In genomic region chr2:167318981-167319380, GRCm38 (mm10) we compare ENCODE assay signal across 9 mouse cellular contexts. TPM values are rescaled to one million over a fixed set of nuclear protein-coding genes. Genes with fewer than 3 reads are reported as not detected.
DNase-seq lines count a peak whose midpoint lies in the region; ATAC-seq and TF ChIP-seq lines count a peak whose summit lies in the region.
"Had no signal": no experiment of that assay in that cellular context is flagged by ENCODE, and none has a peak within 500 bp of the region (broad histone marks: within the 10 kb centered on the region; RNA-seq: fewer than 3 reads in every experiment).

No protein-coding gene starts in this region.

- no peak overlapping the region for H3K9ac ChIP-seq in heart, postnatal 0 days (replicated peaks; ENCODE audit: low read depth, low read length)
- no peak overlapping the region for H3K9ac ChIP-seq in liver, embryonic 12.5 days
- H3K9ac ChIP-seq: limb, embryonic 15.5 days had no signal

- no peak for TF ChIP-seq CTCF in heart, postnatal 0 days (IDR thresholded peaks at IDR 0.05; ENCODE audit: low read depth)
- no peak for TF ChIP-seq CTCF in olfactory bulb, adult 2 months (IDR thresholded peaks at IDR 0.05; ENCODE audit: insufficient read depth, low read depth, low read length)

- H3K4me3 ChIP-seq in heart, postnatal 0 days (ENCODE audit: low read depth, low read length), result no peak overlapping the region
- no peak overlapping the region for H3K4me3 ChIP-seq in liver, embryonic 12.5 days
- H3K4me3 ChIP-seq in olfactory bulb, adult 2 months (ENCODE audit: insufficient read depth, low read depth, low read length), result no peak overlapping the region
- H3K4me3 ChIP-seq: limb, embryonic 15.5 days had no signal

- H3K27ac ChIP-seq in heart, postnatal 0 days (ENCODE audit: low read depth), result peak overlapping the region; percentile 46
- H3K27ac ChIP-seq in liver, embryonic 12.5 days, result peak overlapping the region; percentile 36; the same call in 1 of the 2 replicates
- H3K27ac ChIP-seq in olfactory bulb, adult 2 months (ENCODE audit: insufficient read depth, low read depth, low read length), result 0 out of 2 replicates have a peak overlapping the region, but pooled peaks have one; percentile 35
- H3K27ac ChIP-seq: limb, embryonic 15.5 days had no signal

- no peaks in the 10 kb centered on the region for H3K36me3 ChIP-seq in heart, postnatal 0 days (replicated peaks; ENCODE audit: control insufficient read depth, insufficient read depth, low read length)
- no peaks in the 10 kb centered on the region for H3K36me3 ChIP-seq in liver, embryonic 12.5 days
- H3K36me3 ChIP-seq: limb, embryonic 15.5 days had no signal

- H3K4me2 ChIP-seq in heart, postnatal 0 days (ENCODE audit: low read depth, low read length), result no peak overlapping the region
- H3K4me2 ChIP-seq in liver, embryonic 12.5 days, result 0 out of 2 replicates have a peak overlapping the region, but pooled peaks have one; percentile 11
- H3K4me2 ChIP-seq: limb, embryonic 15.5 days had no signal

- H3K27me3 ChIP-seq in heart, postnatal 0 days (ENCODE audit: control insufficient read depth, insufficient read depth, low read length), result no peaks in the 10 kb centered on the region
- H3K27me3 ChIP-seq in liver, embryonic 12.5 days (replicated peaks), result no peaks in the 10 kb centered on the region
- H3K27me3 ChIP-seq: limb, embryonic 15.5 days had no signal

- no peaks in the 10 kb centered on the region for H3K9me3 ChIP-seq in heart, postnatal 0 days (replicated peaks; ENCODE audit: control insufficient read depth, low read length)
- H3K9me3 ChIP-seq in liver, embryonic 12.5 days (replicated peaks), result no peaks in the 10 kb centered on the region
- H3K9me3 ChIP-seq: limb, embryonic 15.5 days had no signal

- WGBS in heart, postnatal 0 days, result 35% methylated on average over 5 of the region's 5 CpGs
- WGBS in liver, embryonic 12.5 days (ENCODE audit: insufficient replicate concordance), result 8% methylated on average over 5 of the region's 5 CpGs
- WGBS in olfactory bulb, adult 2 months, result 66% methylated on average over 5 of the region's 5 CpGs

- 0 out of 2 replicates have a peak, but pooled peaks have one; percentile 41 for TF ChIP-seq EP300 in heart, postnatal 0 days (IDR thresholded peaks at IDR 0.05; ENCODE audit: low read depth)

- peak; percentile 66 for ATAC-seq in heart, postnatal 0 days (ENCODE audit: insufficient read depth, low read depth)
- ATAC-seq in liver, embryonic 12.5 days, result no peak
- no peak for ATAC-seq in inflammation-experienced regulatory T-cells, adult 6 months

- no peak for TF ChIP-seq POLR2A in olfactory bulb, adult 2 months (IDR thresholded peaks at IDR 0.05; ENCODE audit: insufficient read depth, low read depth, low read length)

- DNase-seq in adrenal gland, adult 2 months, result peak; percentile 85
- no peak for DNase-seq in adrenal gland, postnatal 4 days (ENCODE audit: low spot score in 2 of 2)
- DNase-seq in heart, postnatal 0 days (ENCODE audit: low spot score), result peak; percentile 60
- DNase-seq in cerebellum, postnatal 36 days, result no peak
- DNase-seq in cerebellum, adult 11-12 months, result no peak

- peaks cover 23% of the 10 kb centered on the region for H3K4me1 ChIP-seq in heart, postnatal 0 days (ENCODE audit: control insufficient read depth, insufficient read depth)
- H3K4me1 ChIP-seq in liver, embryonic 12.5 days, result peaks cover 53% of the 10 kb centered on the region
- H3K4me1 ChIP-seq in olfactory bulb, adult 2 months (ENCODE audit: control insufficient read depth, insufficient read depth, low read length), result peaks cover 42% of the 10 kb centered on the region

RNA-seq across cellular contexts. Expression of gene B4galt5, which starts 30.0 kb away (rescaled TPM):
- total RNA-seq in adrenal gland, adult 2 months (2021), result 100 to 1,000 TPM in 1 of 2 experiments, 10 to 100 TPM in 1; 92.7 to 113 TPM
- 43.9 and 47.6 TPM in 2 replicates for polyA plus RNA-seq in adrenal gland, adult 2 months (2012; rRNA removed)
- total RNA-seq in adrenal gland, postnatal 4 days (2021), result 100 to 1,000 TPM in 1 of 2 experiments, 10 to 100 TPM in 1; 86.1 to 102 TPM
- 24.2 and 30.1 TPM in 2 replicates for total RNA-seq in heart, postnatal 0 days (2014; rRNA removed; ENCODE audit: low replicate concordance)
- 6.5 and 7.5 TPM in 2 replicates for polyA plus RNA-seq in heart, postnatal 0 days (2015; fragmentation: Nextera tagmentation; extraction: Ambion mirVana)
- polyA plus RNA-seq in liver, embryonic 12.5 days (2016; fragmentation: Nextera tagmentation; extraction: Ambion mirVana), result 8.1 and 9.9 TPM in 2 replicates
- not detected in 2 replicates for polyA plus RNA-seq in olfactory bulb, adult 2 months (2012; ENCODE audit: insufficient read depth, insufficient read length, low replicate concordance, missing spikeins)
- polyA plus RNA-seq in inflammation-experienced regulatory T-cells, adult 6 months (2017; shearing (Covaris generic)), result 10 to 100 TPM in 1 of 3 experiments, 1 to 10 TPM in 2; 5.1 to 16.7 (median 5.2) TPM

Comparison
In these comparisons a context has a peak if more than half of its experiments do, and no peak if none do; other contexts are left out.
1. DNase-seq: peak in adrenal gland, adult 2 months (single experiment) and heart, postnatal 0 days (single experiment); none in adrenal gland, postnatal 4 days (0 of 2), cerebellum, postnatal 36 days (0 of 2) and cerebellum, adult 11-12 months (single experiment).
2. Peak in every context shown above with its lines, with median percentiles within 50 percentile points of each other: H3K27ac ChIP-seq.